Mouse (Mus musculus): ENCODE measurements around the gene Irak1. TPM values are rescaled to one million over a fixed set of nuclear protein-coding genes. Genes with fewer than 3 reads are reported as not detected.

The Irak1 gene
- polyA plus RNA-seq, 1 experiment from 2014 or later, result 56.9 TPM

GRCm38 (mm10) chrX:73998911-73999869 is 24.5 kb downstream of the Irak1 start:
- Histone ChIP-seq H3K9ac (replicated peaks) (no peak overlapping the region), H3K27ac (replicated peaks) (peak overlapping the region; percentile 73), H3K36me3 (no peaks in the 10 kb centered on the region), H3K4me3 (no peak overlapping the region), H3K9me3 (no peaks in the 10 kb centered on the region), H3K27me3 (no peaks in the 10 kb centered on the region), H3K4me2 (replicated peaks) (peak overlapping the region; percentile 10; the same call in 1 of the 2 replicates), H3K4me1 (peaks cover 5% of the 10 kb centered on the region; the same call in 1 of the 2 replicates)
- peak; percentile 84 for ATAC-seq (ENCODE audit: low FRiP score, low read depth)
- WGBS, result 23% methylated on average over 8 of the region's 8 CpGs

GRCm38 (mm10) chrX:73977783-73978182 is 45.9 kb downstream of the Irak1 start:
- ATAC-seq (ENCODE audit: low FRiP score, low read depth), result no peak
- Histone ChIP-seq H3K36me3 (no peaks in the 10 kb centered on the region), H3K27ac (replicated peaks) (no peak overlapping the region), H3K27me3 (no peaks in the 10 kb centered on the region), H3K9ac (replicated peaks) (no peak overlapping the region), H3K4me1 (no peaks in the 10 kb centered on the region), H3K4me2 (replicated peaks) (no peak overlapping the region), H3K9me3 (no peaks in the 10 kb centered on the region), H3K4me3 (no peak overlapping the region)
- 78% methylated on average over 1 of the region's 1 CpGs for WGBS

GRCm38 (mm10) chrX:73976283-73976682 is 47.4 kb downstream of the Irak1 start:
- H3K4me3 ChIP-seq, result no peak overlapping the region
- no peaks in the 10 kb centered on the region for H3K36me3 ChIP-seq
- no peaks in the 10 kb centered on the region for H3K4me1 ChIP-seq
- no peaks in the 10 kb centered on the region for H3K27me3 ChIP-seq
- ATAC-seq (ENCODE audit: low FRiP score, low read depth), result no peak
- no peak overlapping the region for H3K9ac ChIP-seq (replicated peaks)
- H3K4me2 ChIP-seq (replicated peaks), result no peak overlapping the region
- H3K9me3 ChIP-seq, result no peaks in the 10 kb centered on the region
- H3K27ac ChIP-seq (replicated peaks), result no peak overlapping the region
- 85% methylated on average over 2 of the region's 2 CpGs for WGBS

- H3K4me2 ChIP-seq (replicated peaks), result no peak overlapping the region
- no peaks in the 10 kb centered on the region for H3K9me3 ChIP-seq
- no peaks in the 10 kb centered on the region for H3K4me1 ChIP-seq
- no peak overlapping the region for H3K4me3 ChIP-seq
- WGBS, result 83% methylated on average over 4 of the region's 4 CpGs
- no peak overlapping the region for H3K27ac ChIP-seq (replicated peaks)
- no peak for ATAC-seq (ENCODE audit: low FRiP score, low read depth)
- H3K9ac ChIP-seq (replicated peaks), result no peak overlapping the region
- no peaks in the 10 kb centered on the region for H3K27me3 ChIP-seq
- no peaks in the 10 kb centered on the region for H3K36me3 ChIP-seq
These were observed 50.9 kb downstream of the Irak1 start for GRCm38 (mm10) chrX:73972774-73973173.

- ATAC-seq (ENCODE audit: low FRiP score, low read depth), result no peak
- Histone ChIP-seq H3K9ac (replicated peaks) (no peak overlapping the region), H3K36me3 (no peaks in the 10 kb centered on the region), H3K27me3 (no peaks in the 10 kb centered on the region), H3K4me1 (no peaks in the 10 kb centered on the region), H3K4me2 (replicated peaks) (no peak overlapping the region), H3K9me3 (no peaks in the 10 kb centered on the region), H3K27ac (replicated peaks) (no peak overlapping the region), H3K4me3 (no peak overlapping the region)
These were observed 52.9 kb downstream of the Irak1 start for GRCm38 (mm10) chrX:73970781-73971180.

- Histone ChIP-seq H3K9me3 (no peaks in the 10 kb centered on the region), H3K36me3 (no peaks in the 10 kb centered on the region), H3K9ac (replicated peaks) (no peak overlapping the region), H3K4me3 (no peak overlapping the region), H3K4me1 (peaks cover under 1% of the 10 kb centered on the region; the same call in 1 of the 2 replicates), H3K27ac (replicated peaks) (no peak overlapping the region), H3K4me2 (replicated peaks) (no peak overlapping the region), H3K27me3 (no peaks in the 10 kb centered on the region)
- ATAC-seq (ENCODE audit: low FRiP score, low read depth), result no peak
- 91% methylated on average over 2 of the region's 2 CpGs for WGBS
These were observed 54.0 kb downstream of the Irak1 start for GRCm38 (mm10) chrX:73969729-73970128.

- peaks cover 6% of the 10 kb centered on the region for H3K4me1 ChIP-seq
- no peaks in the 10 kb centered on the region for H3K36me3 ChIP-seq
- no peak overlapping the region for H3K9ac ChIP-seq (replicated peaks)
- no peak overlapping the region for H3K4me3 ChIP-seq
- WGBS, result 88% methylated on average over 1 of the region's 1 CpGs
- H3K4me2 ChIP-seq (replicated peaks), result no peak overlapping the region
- no peak for ATAC-seq (ENCODE audit: low FRiP score, low read depth)
- H3K27ac ChIP-seq (replicated peaks), result no peak overlapping the region
- H3K9me3 ChIP-seq, result no peaks in the 10 kb centered on the region
- H3K27me3 ChIP-seq, result no peaks in the 10 kb centered on the region
These were observed 54.6 kb downstream of the Irak1 start for GRCm38 (mm10) chrX:73969167-73969566.

GRCm38 (mm10) chrX:73967177-73968075 is 56.3 kb downstream of the Irak1 start:
- no peaks in the 10 kb centered on the region for H3K9me3 ChIP-seq
- peak overlapping the region; percentile 44 for H3K9ac ChIP-seq (replicated peaks)
- peak overlapping the region; percentile 98 for H3K27ac ChIP-seq (replicated peaks)
- peaks cover 23% of the 10 kb centered on the region for H3K4me1 ChIP-seq
- peak overlapping the region; percentile 65 for H3K4me2 ChIP-seq (replicated peaks)
- peak overlapping the region; percentile 72 for H3K4me3 ChIP-seq
- H3K27me3 ChIP-seq, result no peaks in the 10 kb centered on the region
- peak; percentile 87 for ATAC-seq (ENCODE audit: low FRiP score, low read depth)
- WGBS, result 16% methylated on average over 60 of the region's 60 CpGs
- H3K36me3 ChIP-seq, result no peaks in the 10 kb centered on the region

GRCm38 (mm10) chrX:73966248-73967176 is 57.2 kb downstream of the Irak1 start, which contains the start of gene Hcfc1:
TSS of gene Hcfc1 (minus strand) at chrX:73966357.
- peak within 1 kb of the TSS; percentile 72 for H3K9ac ChIP-seq (replicated peaks)
- 29% methylated on average over 58 of the region's 58 CpGs for WGBS
- H3K4me2 ChIP-seq (replicated peaks), result peak within 1 kb of the TSS; percentile 65
- peak within 1 kb of the TSS; percentile 98 for H3K27ac ChIP-seq (replicated peaks)
- peak within 1 kb of the TSS; percentile 72 for H3K4me3 ChIP-seq
- ATAC-seq (ENCODE audit: low FRiP score, low read depth), result peak; percentile 73
- H3K9me3 ChIP-seq, result no peaks in the 10 kb centered on the region
- H3K27me3 ChIP-seq, result no peaks in the 10 kb centered on the region
- no peaks in the 10 kb centered on the region for H3K36me3 ChIP-seq
- peaks cover 27% of the 10 kb centered on the region for H3K4me1 ChIP-seq

GRCm38 (mm10) chrX:73965307-73965706 is 58.4 kb downstream of the Irak1 start:
- WGBS, result 28% methylated on average over 20 of the region's 20 CpGs
- Histone ChIP-seq H3K27me3 (no peaks in the 10 kb centered on the region), H3K9ac (replicated peaks) (peak overlapping the region; percentile 72), H3K4me3 (peak overlapping the region; percentile 72), H3K27ac (replicated peaks) (peak overlapping the region; percentile 98; the same call in 1 of the 2 replicates), H3K4me1 (peaks cover 27% of the 10 kb centered on the region), H3K4me2 (replicated peaks) (peak overlapping the region; percentile 65), H3K36me3 (peaks cover 7% of the 10 kb centered on the region; the same call in 1 of the 2 replicates), H3K9me3 (no peaks in the 10 kb centered on the region)
- ATAC-seq (ENCODE audit: low FRiP score, low read depth), result no peak

GRCm38 (mm10) chrX:73964363-73964762 is 59.4 kb downstream of the Irak1 start:
- peak overlapping the region; percentile 72 for H3K4me3 ChIP-seq
- peak overlapping the region; percentile 72 for H3K9ac ChIP-seq (replicated peaks)
- 60% methylated on average over 3 of the region's 3 CpGs for WGBS
- peak overlapping the region; percentile 65 for H3K4me2 ChIP-seq (replicated peaks)
- H3K36me3 ChIP-seq, result peaks cover 13% of the 10 kb centered on the region
- ATAC-seq (ENCODE audit: low FRiP score, low read depth), result no peak
- peaks cover 27% of the 10 kb centered on the region for H3K4me1 ChIP-seq
- H3K27ac ChIP-seq (replicated peaks), result no peak overlapping the region
- no peaks in the 10 kb centered on the region for H3K27me3 ChIP-seq
- H3K9me3 ChIP-seq, result no peaks in the 10 kb centered on the region

Data from midbrain, embryonic 12.5 days (tissue).